Mouse (Mus musculus): ENCODE measurements around the gene Sall1. TPM values are rescaled to one million over a fixed set of nuclear protein-coding genes. Genes with fewer than 3 reads are reported as not detected.

Sall1 gene
- polyA plus RNA-seq, 2 experiments = 8.4 to 13.6 TPM

DNA sequence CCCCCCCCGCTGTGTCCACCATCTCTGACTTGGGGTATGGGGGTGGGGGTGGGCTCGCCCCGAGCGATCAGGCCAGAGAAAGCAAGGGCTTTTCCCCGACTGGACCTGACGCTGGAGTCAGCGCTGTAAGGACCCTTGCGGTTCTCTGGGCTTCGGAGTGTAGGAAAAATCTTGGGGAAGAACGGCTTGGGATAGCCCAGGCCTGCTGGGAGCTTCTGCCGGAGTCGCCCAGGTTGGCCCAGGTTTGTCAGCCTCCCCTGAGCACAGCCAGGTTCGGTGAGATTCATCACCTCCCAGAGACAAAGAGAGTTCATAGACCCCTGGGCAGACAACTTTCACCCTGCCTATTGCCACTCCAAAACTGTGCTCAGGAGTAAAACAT is 17.8 kb downstream of the Sall1 start:
- Histone ChIP-seq H3K36me3 (ENCODE audit: control insufficient read depth, insufficient read depth, low read length) (peaks cover 26% of the 10 kb centered on the region), H3K4me1 (ENCODE audit: control insufficient read depth, insufficient read depth, low read length) (peaks cover 23% of the 10 kb centered on the region), H3K4me3 (replicated peaks; ENCODE audit: low read length) (peak overlapping the region; percentile 32), H3K9ac (ENCODE audit: low read depth, low read length, severe bottlenecking) (peak overlapping the region; percentile 50), H3K4me2 (replicated peaks; ENCODE audit: low read depth, low read length, severe bottlenecking) (peak overlapping the region; percentile 59), H3K27ac (replicated peaks; ENCODE audit: low read depth, low read length) (no peak overlapping the region), H3K27me3 (ENCODE audit: control insufficient read depth, insufficient read depth, low read length) (peaks cover 5% of the 10 kb centered on the region; the same call in 1 of the 2 replicates), H3K9me3 (ENCODE audit: control insufficient read depth, low read length) (no peaks in the 10 kb centered on the region)
- no peak for ATAC-seq (ENCODE audit: low FRiP score, low read depth)
- WGBS = 22% methylated on average over 12 of the region's 13 CpGs
- TF ChIP-seq POLR2A (IDR thresholded peaks at IDR 0.05; ENCODE audit: borderline replicate concordance, extremely low read depth, insufficient read depth, insufficient read length) = no peak
- DNase-seq (ENCODE audit: low spot score) = no peak

DNA sequence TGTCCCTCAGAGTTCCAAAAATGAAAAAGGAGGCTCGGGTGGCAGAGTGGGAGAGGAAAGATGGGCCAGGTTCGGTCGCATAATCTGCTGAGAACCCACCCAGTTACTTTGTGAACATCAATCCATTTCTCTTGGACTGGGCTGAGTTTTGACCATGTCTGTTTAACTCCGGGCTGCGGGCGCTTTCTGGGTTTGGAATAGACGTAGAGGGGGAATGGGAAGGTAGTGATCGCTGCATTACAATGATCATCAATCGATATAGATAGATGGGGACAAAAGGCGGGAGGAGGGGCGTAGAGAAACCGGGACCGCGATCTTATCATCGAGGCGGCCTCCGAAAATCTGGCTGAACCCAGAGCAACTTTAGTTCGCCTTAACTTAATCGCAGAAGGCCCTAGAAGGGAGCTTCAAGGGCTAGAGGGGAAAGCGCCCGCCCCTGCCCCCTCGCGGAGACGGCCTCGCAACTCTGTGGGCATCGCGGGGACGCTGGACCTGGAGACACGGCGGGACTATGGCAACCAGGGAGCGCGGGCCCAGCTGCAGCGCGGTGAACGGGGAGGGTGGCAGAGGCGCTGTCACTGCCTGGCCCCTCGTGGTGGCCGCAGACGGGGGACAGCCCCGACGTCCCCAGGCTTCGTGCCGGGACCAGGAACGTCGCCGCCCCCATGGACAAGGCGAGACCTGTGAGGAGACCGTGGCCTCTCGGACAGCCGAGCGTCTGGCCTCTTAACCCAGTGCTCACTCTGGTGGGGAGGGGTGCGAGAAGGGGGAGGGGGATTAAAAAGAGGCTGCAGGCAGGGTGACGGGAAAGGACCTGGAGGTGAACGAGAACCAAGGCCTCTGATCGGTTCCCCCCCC is 18.5 kb downstream of the Sall1 start:
- no peak for TF ChIP-seq POLR2A (IDR thresholded peaks at IDR 0.05; ENCODE audit: borderline replicate concordance, extremely low read depth, insufficient read depth, insufficient read length)
- 0 out of 2 replicates have a peak, but pooled peaks have one; percentile 13 for ATAC-seq (ENCODE audit: low FRiP score, low read depth)
- Histone ChIP-seq H3K36me3 (ENCODE audit: control insufficient read depth, insufficient read depth, low read length) (peaks cover 21% of the 10 kb centered on the region), H3K9me3 (ENCODE audit: control insufficient read depth, low read length) (no peaks in the 10 kb centered on the region), H3K4me1 (ENCODE audit: control insufficient read depth, insufficient read depth, low read length) (peaks cover 23% of the 10 kb centered on the region), H3K4me2 (replicated peaks; ENCODE audit: low read depth, low read length, severe bottlenecking) (peak overlapping the region; percentile 59), H3K27ac (replicated peaks; ENCODE audit: low read depth, low read length) (no peak overlapping the region), H3K27me3 (ENCODE audit: control insufficient read depth, insufficient read depth, low read length) (peaks cover 5% of the 10 kb centered on the region; the same call in 1 of the 2 replicates), H3K9ac (ENCODE audit: low read depth, low read length, severe bottlenecking) (peak overlapping the region; percentile 50), H3K4me3 (replicated peaks; ENCODE audit: low read length) (peak overlapping the region; percentile 32)
- DNase-seq (ENCODE audit: low spot score) = no peak
- WGBS = 13% methylated on average over 38 of the region's 55 CpGs

DNA sequence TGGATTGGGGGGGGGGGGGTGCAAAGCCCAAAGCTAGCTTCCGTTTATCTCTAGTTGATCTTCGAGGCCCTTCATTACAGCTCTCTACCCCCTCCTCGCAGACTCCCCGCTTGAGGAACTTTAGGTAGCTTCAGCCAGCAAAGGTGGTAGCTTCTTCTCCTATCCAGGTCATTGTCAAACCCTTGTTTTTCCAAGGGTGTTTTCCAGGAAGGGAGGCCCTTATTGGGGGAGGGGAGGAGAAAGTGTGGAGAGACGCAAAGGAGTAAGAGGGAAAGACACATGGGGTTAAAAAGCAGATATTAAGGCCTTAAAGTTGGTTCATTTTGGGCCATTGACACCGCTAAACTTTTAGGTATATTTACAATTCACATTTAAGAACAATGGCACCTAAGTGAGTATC is 19.2 kb downstream of the Sall1 start:
- no peak overlapping the region for H3K4me2 ChIP-seq (replicated peaks; ENCODE audit: low read depth, low read length, severe bottlenecking)
- H3K27me3 ChIP-seq (ENCODE audit: control insufficient read depth, insufficient read depth, low read length) = peaks cover 5% of the 10 kb centered on the region; the same call in 1 of the 2 replicates
- H3K4me1 ChIP-seq (ENCODE audit: control insufficient read depth, insufficient read depth, low read length) = peaks cover 23% of the 10 kb centered on the region
- H3K9me3 ChIP-seq (ENCODE audit: control insufficient read depth, low read length) = no peaks in the 10 kb centered on the region
- 29% methylated on average over 6 of the region's 6 CpGs for WGBS
- TF ChIP-seq POLR2A (IDR thresholded peaks at IDR 0.05; ENCODE audit: borderline replicate concordance, extremely low read depth, insufficient read depth, insufficient read length) = no peak
- H3K36me3 ChIP-seq (ENCODE audit: control insufficient read depth, insufficient read depth, low read length) = peaks cover 14% of the 10 kb centered on the region
- no peak overlapping the region for H3K9ac ChIP-seq (ENCODE audit: low read depth, low read length, severe bottlenecking)
- H3K4me3 ChIP-seq (replicated peaks; ENCODE audit: low read length) = no peak overlapping the region
- ATAC-seq (ENCODE audit: low FRiP score, low read depth) = no peak
- H3K27ac ChIP-seq (replicated peaks; ENCODE audit: low read depth, low read length) = no peak overlapping the region
- DNase-seq (ENCODE audit: low spot score) = no peak

DNA sequence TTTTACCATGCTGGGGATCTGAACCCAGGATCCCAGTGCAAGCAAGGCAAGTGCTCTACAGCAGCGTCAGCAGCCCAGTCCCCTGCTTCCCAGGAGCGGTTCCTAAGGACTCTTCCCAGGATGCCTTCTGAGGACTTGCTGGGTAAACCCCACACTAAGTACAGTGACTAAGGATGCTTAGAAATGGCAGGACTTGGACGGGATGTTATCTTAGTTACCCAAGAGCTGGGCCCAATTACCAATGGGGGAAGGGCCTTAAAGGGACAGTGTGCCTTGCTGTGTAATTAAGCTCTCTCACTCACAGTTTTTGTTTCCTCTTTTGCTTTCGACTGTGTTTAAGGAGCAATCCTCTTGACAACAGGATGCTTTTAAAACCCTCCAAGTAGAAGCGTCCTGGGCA is 22.8 kb downstream of the Sall1 start:
- Histone ChIP-seq H3K27ac (replicated peaks; ENCODE audit: low read depth, low read length) (no peak overlapping the region), H3K4me1 (ENCODE audit: control insufficient read depth, insufficient read depth, low read length) (peaks cover 16% of the 10 kb centered on the region), H3K4me3 (replicated peaks; ENCODE audit: low read length) (no peak overlapping the region), H3K9ac (ENCODE audit: low read depth, low read length, severe bottlenecking) (no peak overlapping the region), H3K4me2 (replicated peaks; ENCODE audit: low read depth, low read length, severe bottlenecking) (no peak overlapping the region), H3K36me3 (ENCODE audit: control insufficient read depth, insufficient read depth, low read length) (no peaks in the 10 kb centered on the region), H3K27me3 (ENCODE audit: control insufficient read depth, insufficient read depth, low read length) (peaks cover 5% of the 10 kb centered on the region; the same call in 1 of the 2 replicates), H3K9me3 (ENCODE audit: control insufficient read depth, low read length) (no peaks in the 10 kb centered on the region)
- DNase-seq (ENCODE audit: low spot score) (no peak), ATAC-seq (ENCODE audit: low FRiP score, low read depth) (no peak)
- 7% methylated on average over 5 of the region's 5 CpGs for WGBS
- no peak for TF ChIP-seq POLR2A (IDR thresholded peaks at IDR 0.05; ENCODE audit: borderline replicate concordance, extremely low read depth, insufficient read depth, insufficient read length)

DNA sequence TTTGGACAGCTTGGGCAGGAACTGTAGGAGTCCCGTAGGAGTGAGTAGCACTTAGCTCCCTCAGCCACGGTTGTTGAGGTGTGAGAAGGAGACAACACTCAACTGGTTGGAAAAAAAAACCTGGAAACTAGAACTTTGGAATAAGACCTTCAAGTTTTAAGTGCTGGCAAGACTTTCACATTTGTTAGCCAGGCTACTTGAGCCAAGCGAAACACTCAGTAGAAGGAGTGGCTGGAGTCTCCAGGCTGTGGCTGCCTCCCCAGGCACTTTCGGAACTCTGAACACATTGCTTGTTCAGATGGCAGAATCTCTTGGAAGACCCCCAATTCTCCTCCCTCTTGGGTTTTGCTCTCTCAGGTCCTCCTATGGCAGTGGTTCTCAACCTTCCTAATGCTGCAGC is 26.1 kb downstream of the Sall1 start:
- H3K36me3 ChIP-seq (ENCODE audit: control insufficient read depth, insufficient read depth, low read length) = no peaks in the 10 kb centered on the region
- no peak for TF ChIP-seq POLR2A (IDR thresholded peaks at IDR 0.05; ENCODE audit: borderline replicate concordance, extremely low read depth, insufficient read depth, insufficient read length)
- H3K9ac ChIP-seq (ENCODE audit: low read depth, low read length, severe bottlenecking) = no peak overlapping the region
- WGBS = 68% methylated on average over 4 of the region's 4 CpGs
- H3K27me3 ChIP-seq (ENCODE audit: control insufficient read depth, insufficient read depth, low read length) = no peaks in the 10 kb centered on the region; the same call in 1 of the 2 replicates
- DNase-seq (ENCODE audit: low spot score) = no peak
- no peak overlapping the region for H3K4me3 ChIP-seq (replicated peaks; ENCODE audit: low read length)
- H3K9me3 ChIP-seq (ENCODE audit: control insufficient read depth, low read length) = no peaks in the 10 kb centered on the region
- no peak overlapping the region for H3K27ac ChIP-seq (replicated peaks; ENCODE audit: low read depth, low read length)
- no peak overlapping the region for H3K4me2 ChIP-seq (replicated peaks; ENCODE audit: low read depth, low read length, severe bottlenecking)
- ATAC-seq (ENCODE audit: low FRiP score, low read depth) = no peak
- H3K4me1 ChIP-seq (ENCODE audit: control insufficient read depth, insufficient read depth, low read length) = peaks cover 2% of the 10 kb centered on the region; the same call in 1 of the 2 replicates

Measured in limb, embryonic 14.5 days (tissue).